Mouse (Mus musculus) Patski (cell line): ENCODE measurements at regions not wholly inside any gene's neighbourhood (a gene's known extent, or its start where the extent isn't known, plus 50 kb on each side); places are given as distances from the start of the nearest gene placed in this dataset.

Source experiments
- ATAC-seq: fragments of 100-300 bp; one replicate; pipeline ENCODE4 v1.8.0; 2021
- CTCF ChIA-PET: fragments of 350-600 bp; sonication (Branson Sonifier 250); formaldehyde crosslinking; loops from one replicate; lab custom pipeline; 2022; ENCODE audit warnings: inconsistent platforms; lab: Charles Lee
- POLR2A ChIA-PET: fragments of 350-600 bp; sonication (Branson Sonifier 250); formaldehyde crosslinking; loops from one replicate; lab custom pipeline; 2022; ENCODE audit warnings: antibody characterized with exemption, inconsistent platforms; lab: Charles Lee
- DNase-seq: peaks from one replicate; pipeline ENCODE4 v3.0.0-alpha.2; 2011; ENCODE audit warnings: low read depth, low spot score
- H3K27me3 ChIP-seq: fragments of 371-371 bp; one replicate; pipeline ENCODE4 v1.5.1; 2021
- CTCF ChIP-seq: fragments of 100-300 bp; IDR thresholded peaks from one replicate; pipeline ENCODE4 v1.5.1; 2021
- in situ Hi-C: fragments of 300-500 bp; cut with MboI; formaldehyde crosslinking; loops from 3 replicates; pipeline ENCODE4 v1.11.1; 2018; ENCODE audit warnings: low pct_unique_long_range_greater_than_20kb, mixed read lengths

DNA sequence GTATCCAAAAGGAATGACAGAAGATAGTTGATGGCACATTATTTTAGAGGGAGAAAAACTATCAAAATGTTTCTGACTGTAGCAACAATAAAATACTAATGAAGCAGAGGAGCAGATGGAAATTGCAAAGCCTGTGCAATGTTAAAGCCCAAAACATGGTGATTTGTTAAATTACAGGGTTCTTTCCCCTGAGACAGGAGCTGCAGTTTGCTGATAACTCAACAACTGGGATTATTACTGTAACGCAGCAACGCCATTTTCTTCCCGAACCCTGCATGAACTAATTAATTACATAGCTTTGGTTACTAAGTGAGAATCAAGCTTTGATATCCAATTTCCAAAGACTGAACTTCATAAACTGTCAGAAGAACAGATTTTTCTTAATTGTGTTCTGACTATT is 212.7 kb upstream of the Sptlc3 start:
- no peak for ATAC-seq
- no peak for DNase-seq
- in situ Hi-C loops: no loop called here
- TF ChIP-seq CTCF: no peak
- POLR2A ChIA-PET: no interaction called here
- CTCF ChIA-PET: no interaction called here
- H3K27me3 ChIP-seq: no peaks in the 10 kb centered on the region

DNA sequence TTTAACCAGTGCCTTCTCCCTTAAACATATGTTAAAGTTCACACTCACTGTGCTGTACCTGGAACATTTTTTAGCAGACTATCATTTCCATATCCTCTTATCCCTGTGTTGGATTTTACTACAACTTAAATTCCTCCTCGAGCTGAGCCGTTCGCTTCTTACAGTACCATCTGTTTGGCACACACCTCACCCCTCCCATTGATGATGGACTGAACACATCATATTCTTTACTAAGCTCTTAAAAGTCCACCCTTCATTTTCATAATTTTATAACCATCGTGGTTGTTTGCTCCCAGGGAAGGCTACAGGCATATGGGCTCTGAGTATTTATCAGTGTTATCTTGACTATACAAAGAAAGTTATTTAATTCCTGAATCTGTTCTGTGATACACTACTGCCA is 209.4 kb upstream of the Sptlc3 start:
- in situ Hi-C loops: no loop called here
- no peak for TF ChIP-seq CTCF
- DNase-seq (no peak), ATAC-seq (no peak)
- CTCF ChIA-PET: interaction anchor here (0.9 kb wide), 1 partner anchor 47 kb away, joined by 3 read pairs; no protein-coding TSS in a partner anchor
- H3K27me3 ChIP-seq: no peaks in the 10 kb centered on the region
- POLR2A ChIA-PET: no interaction called here

DNA sequence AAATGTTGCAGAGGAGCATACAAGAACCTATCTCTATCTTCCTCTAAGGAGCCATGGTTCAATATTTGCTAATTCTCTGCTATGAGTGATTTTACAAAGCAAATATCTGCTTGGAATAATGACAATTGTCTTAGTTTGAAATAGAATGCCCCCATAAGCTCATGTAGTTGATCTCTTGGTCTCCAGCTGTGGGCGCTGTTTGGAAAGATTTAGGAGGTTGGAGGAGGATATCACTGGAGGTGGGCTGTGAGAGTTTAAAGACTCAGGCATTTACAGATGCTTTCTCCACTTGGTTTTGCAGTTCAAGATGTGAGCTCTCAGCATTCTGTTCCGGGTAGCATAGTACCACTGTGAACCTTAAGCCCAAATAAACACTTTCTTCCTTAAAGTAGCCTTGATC is 207.3 kb upstream of the Sptlc3 start:
- no peaks in the 10 kb centered on the region for H3K27me3 ChIP-seq
- no peak for DNase-seq
- ChIA-PET POLR2A (no interaction called here), CTCF (no interaction called here)
- ATAC-seq: no peak
- no peak for TF ChIP-seq CTCF
- in situ Hi-C loops: no loop called here

DNA sequence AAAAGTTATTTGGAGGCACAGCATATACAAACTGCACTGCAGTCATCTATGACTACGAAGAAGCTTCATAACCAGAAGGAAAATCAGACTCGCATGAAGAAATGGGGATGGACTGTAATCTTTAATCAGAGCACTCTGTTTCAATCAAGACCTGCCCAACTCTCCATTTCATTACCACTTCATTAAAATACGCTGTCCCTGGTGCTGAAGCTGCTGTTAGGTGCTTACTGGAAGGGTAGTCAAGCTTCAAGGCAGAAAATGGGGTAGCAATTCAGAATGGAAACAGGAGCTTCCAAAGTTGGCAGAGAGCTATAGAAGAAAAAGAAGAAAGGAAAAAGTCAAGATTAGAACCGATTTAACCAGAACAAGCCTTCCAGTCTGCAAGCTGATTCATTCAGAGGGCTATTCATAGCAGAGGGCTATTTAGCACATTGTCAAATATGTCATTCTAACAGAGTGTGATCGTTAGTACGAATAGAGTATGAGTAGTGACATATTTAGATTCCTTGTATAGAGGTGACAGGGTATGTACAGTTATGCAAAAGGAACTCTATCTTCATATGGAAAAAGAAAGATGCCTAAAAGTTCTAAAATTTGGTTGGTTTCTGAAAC is 195.1 kb upstream of the Sptlc3 start:
- POLR2A ChIA-PET: no interaction called here
- in situ Hi-C loops: no loop called here
- CTCF ChIA-PET: no interaction called here

DNA sequence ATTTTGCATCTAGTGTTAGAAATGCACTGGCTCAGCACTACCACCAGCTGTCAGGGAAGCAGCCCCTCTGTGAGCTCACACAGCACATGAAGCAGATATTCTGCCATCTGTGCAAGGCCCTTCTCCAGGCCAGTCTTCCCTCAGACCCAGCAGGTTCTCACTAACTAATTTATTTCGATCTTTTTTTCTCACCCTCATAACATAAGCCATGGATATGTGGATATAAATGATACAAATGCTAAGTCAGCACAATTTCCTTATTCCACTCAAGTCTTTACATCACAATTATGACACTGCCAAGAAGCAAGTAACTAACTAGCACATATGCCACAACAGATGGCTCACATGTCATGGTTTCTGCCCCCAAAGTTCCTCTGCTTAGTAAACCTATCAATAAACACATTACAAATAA is 182.3 kb upstream of the Sptlc3 start:
- no peak for ATAC-seq
- no peak for TF ChIP-seq CTCF
- in situ Hi-C loops: no loop called here
- POLR2A ChIA-PET: no interaction called here
- CTCF ChIA-PET: interaction anchor here (1.8 kb wide), 1 partner anchor 9 kb away, joined by 6 read pairs; no protein-coding TSS in a partner anchor
- H3K27me3 ChIP-seq: no peaks in the 10 kb centered on the region
- DNase-seq: no peak

More for the DNA sequence above, 195.1 kb upstream of the Sptlc3 start:
- no peak for DNase-seq
- TF ChIP-seq CTCF: no peak
- no peak for ATAC-seq
- H3K27me3 ChIP-seq: no peaks in the 10 kb centered on the region

DNA sequence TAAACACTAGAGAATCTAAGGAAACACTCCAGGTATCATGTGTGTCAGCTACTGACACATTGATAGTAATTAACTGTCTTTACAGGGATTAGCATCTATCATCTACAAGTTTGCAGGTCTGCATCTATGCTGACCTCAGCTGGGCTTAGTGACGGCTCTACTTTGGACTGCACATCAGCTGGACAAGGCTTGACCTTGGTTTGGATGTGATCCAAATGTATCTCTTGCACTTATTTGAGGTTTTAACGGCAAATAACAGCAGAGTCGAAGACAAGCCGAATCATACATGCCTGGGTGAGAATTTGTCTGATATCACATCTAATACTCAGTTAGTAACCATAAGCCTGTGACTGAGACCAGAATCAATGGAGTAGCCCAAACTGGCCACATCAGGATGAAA is 181.7 kb upstream of the Sptlc3 start:
- ChIA-PET POLR2A (no interaction called here), CTCF (no interaction called here)
- in situ Hi-C loops: no loop called here
- no peak for TF ChIP-seq CTCF
- DNase-seq (no peak), ATAC-seq (no peak)
- no peaks in the 10 kb centered on the region for H3K27me3 ChIP-seq

DNA sequence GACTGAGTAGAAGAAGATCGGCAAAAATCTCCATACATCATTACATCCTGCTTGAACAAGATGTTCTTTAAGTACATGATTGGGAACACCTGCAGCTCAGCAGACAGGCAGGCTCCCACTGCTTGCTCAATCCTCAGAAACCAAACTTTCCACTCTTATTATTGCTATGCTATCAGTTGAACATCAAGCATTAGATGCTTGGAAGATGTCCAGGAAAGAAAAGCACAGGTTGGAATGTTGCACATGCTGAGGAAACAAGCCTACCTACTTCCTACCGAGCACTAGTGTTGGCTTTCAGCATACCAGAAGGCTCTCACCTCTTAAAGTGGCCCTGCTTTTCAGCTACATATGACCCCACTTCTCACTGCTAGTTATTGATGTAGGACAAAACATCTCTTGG is 171.2 kb upstream of the Sptlc3 start:
- no peak for ATAC-seq
- POLR2A ChIA-PET: no interaction called here

DNA sequence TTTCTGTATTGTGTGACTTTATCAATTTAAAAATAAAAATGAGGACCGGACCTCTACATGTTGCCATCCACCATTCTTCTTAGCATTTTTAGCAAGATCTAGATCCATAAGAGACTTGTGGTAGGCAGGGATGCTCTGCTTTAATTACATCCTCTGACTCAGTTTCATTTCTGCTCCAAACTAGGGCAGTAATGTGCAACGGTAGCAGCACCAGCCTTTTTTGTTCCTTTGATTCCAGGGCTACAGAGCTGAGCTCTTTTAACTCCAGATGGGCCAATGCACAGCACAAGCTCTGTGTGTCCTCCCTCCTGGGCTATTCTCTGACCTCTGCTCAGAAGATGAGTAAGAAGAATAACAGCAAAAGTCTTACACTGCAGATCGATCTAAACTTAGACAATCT is 168.2 kb upstream of the Sptlc3 start:
- no peak for ATAC-seq
- H3K27me3 ChIP-seq: no peaks in the 10 kb centered on the region
- no peak for DNase-seq
- in situ Hi-C loops: no loop called here
- TF ChIP-seq CTCF: no peak
- POLR2A ChIA-PET: no interaction called here
- CTCF ChIA-PET: no interaction called here

More for the DNA sequence above, 171.2 kb upstream of the Sptlc3 start:
- in situ Hi-C loops: no loop called here
- DNase-seq: no peak
- CTCF ChIA-PET: interaction anchor here (1.6 kb wide), 1 partner anchor 8 kb away, joined by 5 read pairs; no protein-coding TSS in a partner anchor
- no peak for TF ChIP-seq CTCF
- H3K27me3 ChIP-seq: no peaks in the 10 kb centered on the region

DNA sequence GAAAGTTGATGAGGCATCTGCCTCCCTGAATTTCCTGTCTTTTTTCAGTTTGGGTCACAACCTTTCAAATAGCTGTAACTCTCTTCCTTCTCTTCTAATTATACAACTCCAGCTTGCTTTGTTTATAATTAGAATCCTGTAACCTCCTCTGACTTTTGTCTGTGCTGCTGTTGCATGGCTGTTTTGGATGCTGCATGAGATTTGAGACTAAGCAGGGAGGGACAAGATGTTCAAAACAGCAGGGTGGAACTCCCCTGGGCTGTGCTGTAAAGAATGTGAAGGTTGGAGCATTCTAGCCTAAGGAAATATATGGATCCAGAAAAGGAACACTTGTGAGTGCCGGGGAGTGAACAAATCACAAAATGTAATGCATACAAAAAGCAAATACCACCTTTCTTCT is 159.0 kb upstream of the Sptlc3 start:
- no peak for ATAC-seq
- ChIA-PET CTCF (no interaction called here), POLR2A (no interaction called here)
- in situ Hi-C loops: no loop called here
- no peak for TF ChIP-seq CTCF
- no peak for DNase-seq
- H3K27me3 ChIP-seq: no peaks in the 10 kb centered on the region

DNA sequence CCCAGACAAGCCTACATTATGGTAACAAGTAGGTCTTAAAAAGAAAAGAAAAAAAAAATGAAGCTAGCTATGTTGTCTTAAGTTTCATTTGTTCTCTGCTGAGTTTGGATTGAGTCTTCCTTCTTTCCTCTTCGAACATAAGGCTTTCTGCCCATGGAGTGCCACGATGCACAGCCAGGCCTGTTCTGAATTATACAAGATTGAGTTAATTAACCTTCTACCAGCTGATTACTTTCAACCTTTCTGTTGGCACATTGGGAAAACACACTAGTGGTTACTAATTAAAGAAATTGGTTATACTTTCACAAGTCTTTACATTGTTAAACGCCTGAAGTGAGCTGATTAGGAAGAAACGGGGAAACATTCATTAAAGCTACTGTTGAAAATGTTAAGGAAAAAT is 155.5 kb upstream of the Sptlc3 start:
- no peak for ATAC-seq
- no peak for TF ChIP-seq CTCF
- in situ Hi-C loops: no loop called here
- POLR2A ChIA-PET: no interaction called here
- CTCF ChIA-PET: no interaction called here
- DNase-seq: no peak
- no peaks in the 10 kb centered on the region for H3K27me3 ChIP-seq

DNA sequence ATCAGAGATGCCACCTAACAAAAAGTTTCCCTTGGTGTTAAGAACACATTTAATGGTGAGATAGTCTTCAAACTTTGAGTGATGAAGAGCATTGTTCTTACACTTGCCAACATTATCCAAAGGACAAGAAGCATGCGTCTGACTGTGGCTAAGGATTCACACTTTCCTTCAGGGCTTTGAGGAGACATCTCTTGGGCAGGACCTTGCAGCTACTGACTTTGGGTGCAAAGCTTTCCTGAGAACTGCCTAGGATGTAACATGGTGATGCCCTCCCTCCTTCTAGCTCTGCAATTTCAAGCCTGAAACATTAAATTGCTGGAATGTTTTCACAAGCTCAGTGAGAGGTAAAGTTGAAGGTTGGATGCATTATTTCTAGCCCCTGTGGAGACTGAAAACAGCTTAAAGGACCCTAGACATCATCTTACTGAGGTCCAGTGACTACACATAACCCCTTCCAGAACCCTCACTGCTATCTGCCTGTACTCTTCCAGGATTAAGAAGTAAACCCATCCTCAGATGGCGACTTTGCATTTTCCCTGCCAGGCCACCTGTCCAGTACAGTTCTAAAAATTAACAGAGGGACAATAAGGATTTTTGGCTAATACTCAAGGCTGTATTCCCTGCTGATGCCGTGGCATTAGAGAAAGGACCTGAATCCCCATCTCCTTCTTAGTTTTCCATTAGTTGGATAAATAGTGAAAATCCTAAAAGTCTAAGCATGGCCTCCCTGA is 137.3 kb upstream of the Sptlc3 start:
- in situ Hi-C loops: no loop called here

More for the DNA sequence above, 137.3 kb upstream of the Sptlc3 start:
- ATAC-seq: no peak
- CTCF ChIA-PET: interaction anchor here (0.8 to 1.4 kb wide), 2 partner anchors 11 to 12 kb away, joined by 3 read pairs; no protein-coding TSS in a partner anchor
- POLR2A ChIA-PET: no interaction called here
- TF ChIP-seq CTCF: no peak
- H3K27me3 ChIP-seq: no peaks in the 10 kb centered on the region
- no peak for DNase-seq
